ENCODE assay signal across 10 mouse cellular contexts in genomic region chr17:49430136-49430535, GRCm38 (mm10). TPM values are rescaled to one million over a fixed set of nuclear protein-coding genes. Genes with fewer than 3 reads are reported as not detected.
DNase-seq lines count a peak whose midpoint lies in the region; ATAC-seq lines count a peak whose summit lies in the region.
"Had no signal": no experiment of that assay in that cellular context is flagged by ENCODE, and none has a peak within 500 bp of the region (broad histone marks: within the 10 kb centered on the region; RNA-seq: fewer than 3 reads in every experiment).

No protein-coding gene starts in this region.

- no peaks in the 10 kb centered on the region for H3K27me3 ChIP-seq in forebrain, embryonic 14.5 days (replicated peaks; ENCODE audit: control insufficient read depth, insufficient read depth, low read length)
- H3K27me3 ChIP-seq in forebrain, embryonic 10.5 days (ENCODE audit: poor library complexity, severe bottlenecking), result no peaks in the 10 kb centered on the region
- no peaks in the 10 kb centered on the region for H3K27me3 ChIP-seq in lung, embryonic 16.5 days (ENCODE audit: control insufficient read depth, insufficient read depth, low read depth, low read length)
- no peaks in the 10 kb centered on the region for H3K27me3 ChIP-seq in intestine, embryonic 14.5 days (replicated peaks; ENCODE audit: control insufficient read depth, insufficient read depth, low read length)

- no peak for ATAC-seq in forebrain, embryonic 14.5 days
- no peak for ATAC-seq in lung, embryonic 16.5 days (ENCODE audit: low read depth)
- no peak for ATAC-seq in intestine, embryonic 14.5 days (replicated peaks; ENCODE audit: low FRiP score, low TSS enrichment, low read depth)
- ATAC-seq: forebrain, embryonic 16.5 days; inflammation-experienced regulatory T-cells, adult 6 months had no signal

- H3K4me1 ChIP-seq in forebrain, embryonic 14.5 days (ENCODE audit: control insufficient read depth, insufficient read depth, low read length), result no peaks in the 10 kb centered on the region
- peaks cover 29% of the 10 kb centered on the region for H3K4me1 ChIP-seq in forebrain, embryonic 10.5 days
- H3K4me1 ChIP-seq in lung, embryonic 16.5 days (replicated peaks; ENCODE audit: control insufficient read depth, insufficient read depth, low read length), result peaks cover 30% of the 10 kb centered on the region
- H3K4me1 ChIP-seq in intestine, embryonic 14.5 days (replicated peaks; ENCODE audit: control insufficient read depth, insufficient read depth, low read length), result peaks cover 19% of the 10 kb centered on the region

- H3K4me3 ChIP-seq in forebrain, embryonic 14.5 days (ENCODE audit: low read depth, low read length), result no peak overlapping the region
- no peak overlapping the region for H3K4me3 ChIP-seq in forebrain, embryonic 10.5 days
- H3K4me3 ChIP-seq in lung, embryonic 16.5 days (ENCODE audit: low read length), result no peak overlapping the region
- H3K4me3 ChIP-seq in intestine, embryonic 14.5 days (ENCODE audit: low read depth, low read length), result no peak overlapping the region

- H3K27ac ChIP-seq in forebrain, embryonic 14.5 days (ENCODE audit: low read depth, low read length), result no peak overlapping the region
- no peak overlapping the region for H3K27ac ChIP-seq in forebrain, embryonic 10.5 days
- H3K27ac ChIP-seq in lung, embryonic 16.5 days (ENCODE audit: low read length), result no peak overlapping the region
- H3K27ac ChIP-seq in intestine, embryonic 14.5 days (ENCODE audit: low read depth), result no peak overlapping the region

- no peaks in the 10 kb centered on the region for H3K9me3 ChIP-seq in forebrain, embryonic 14.5 days (replicated peaks; ENCODE audit: control insufficient read depth, low read length)
- no peaks in the 10 kb centered on the region for H3K9me3 ChIP-seq in forebrain, embryonic 10.5 days
- no peaks in the 10 kb centered on the region for H3K9me3 ChIP-seq in lung, embryonic 16.5 days (ENCODE audit: control insufficient read depth, low read length)
- H3K9me3 ChIP-seq in intestine, embryonic 14.5 days (ENCODE audit: control insufficient read depth, low read length), result no peaks in the 10 kb centered on the region

- 84% methylated on average over 6 of the region's 6 CpGs for WGBS in forebrain, embryonic 14.5 days
- WGBS in forebrain, embryonic 10.5 days, result 84% methylated on average over 6 of the region's 6 CpGs
- WGBS in lung, embryonic 16.5 days, result 45% methylated on average over 6 of the region's 6 CpGs
- WGBS in intestine, embryonic 14.5 days, result 70% methylated on average over 6 of the region's 6 CpGs

- DNase-seq in forebrain, embryonic 14.5 days (ENCODE audit: low spot score), result no peak
- DNase-seq in forebrain, embryonic 10.5 days (ENCODE audit: extremely low spot score, low spot score), result no peak
- DNase-seq in lung, postnatal 25 days (ENCODE audit: low spot score), result no peak
- no peak for DNase-seq in intestine, embryonic 14.5 days (ENCODE audit: low spot score)
- peak; percentile 35 for DNase-seq in lung, postnatal 36 days
- no peak for DNase-seq in testis, postnatal 10 days (ENCODE audit: low spot score)
- no peak for DNase-seq in embryo, embryonic 10 days (ENCODE audit: low spot score)

- 0 out of 2 replicates have a peak overlapping the region, but pooled peaks have one; percentile 8 for H3K9ac ChIP-seq in forebrain, embryonic 14.5 days (ENCODE audit: low read length)
- peak overlapping the region; percentile 4; the same call in 1 of the 2 replicates for H3K9ac ChIP-seq in lung, embryonic 16.5 days (ENCODE audit: low read length)
- H3K9ac ChIP-seq in intestine, embryonic 14.5 days (ENCODE audit: low read length), result no peak overlapping the region

- H3K36me3 ChIP-seq in forebrain, embryonic 14.5 days (ENCODE audit: control insufficient read depth, insufficient read depth, low read length), result peaks cover 2% of the 10 kb centered on the region; the same call in 1 of the 2 replicates
- peaks cover 20% of the 10 kb centered on the region for H3K36me3 ChIP-seq in forebrain, embryonic 10.5 days (replicated peaks)
- H3K36me3 ChIP-seq in lung, embryonic 16.5 days (ENCODE audit: control insufficient read depth, insufficient read depth, low read length), result peaks cover 10% of the 10 kb centered on the region
- peaks cover 14% of the 10 kb centered on the region for H3K36me3 ChIP-seq in intestine, embryonic 14.5 days (ENCODE audit: control insufficient read depth, insufficient read depth, low read length)

- H3K4me2 ChIP-seq in forebrain, embryonic 14.5 days (ENCODE audit: low read length), result no peak overlapping the region
- H3K4me2 ChIP-seq in lung, embryonic 16.5 days (ENCODE audit: low read depth, low read length), result peak overlapping the region; percentile 95
- H3K4me2 ChIP-seq in intestine, embryonic 14.5 days (ENCODE audit: low read length), result peak overlapping the region; percentile 97

RNA-seq across cellular contexts. Expression of gene Mocs1, which starts 2.0 kb away (rescaled TPM):
- polyA plus RNA-seq in forebrain, embryonic 14.5 days (2014; fragmentation: Nextera tagmentation; extraction: Ambion mirVana), result 3.6 and 4.2 TPM in 2 replicates
- 5.8 and 5.9 TPM in 2 replicates for polyA plus RNA-seq in forebrain, embryonic 10.5 days (2016; fragmentation: Nextera tagmentation; extraction: Ambion mirVana)
- 9.1 and 9.9 TPM in 2 replicates for polyA plus RNA-seq in lung, embryonic 16.5 days (2015; fragmentation: Nextera tagmentation; extraction: Ambion mirVana)
- 7.8 and 8.7 TPM in 2 replicates for polyA plus RNA-seq in intestine, embryonic 14.5 days (2014; fragmentation: Nextera tagmentation; extraction: Ambion mirVana)
